Mouse (Mus musculus): ENCODE measurements at regions not wholly inside any gene's neighbourhood (a gene's known extent, or its start where the extent isn't known, plus 50 kb on each side); places are given as distances from the start of the nearest gene placed in this dataset.

DNA sequence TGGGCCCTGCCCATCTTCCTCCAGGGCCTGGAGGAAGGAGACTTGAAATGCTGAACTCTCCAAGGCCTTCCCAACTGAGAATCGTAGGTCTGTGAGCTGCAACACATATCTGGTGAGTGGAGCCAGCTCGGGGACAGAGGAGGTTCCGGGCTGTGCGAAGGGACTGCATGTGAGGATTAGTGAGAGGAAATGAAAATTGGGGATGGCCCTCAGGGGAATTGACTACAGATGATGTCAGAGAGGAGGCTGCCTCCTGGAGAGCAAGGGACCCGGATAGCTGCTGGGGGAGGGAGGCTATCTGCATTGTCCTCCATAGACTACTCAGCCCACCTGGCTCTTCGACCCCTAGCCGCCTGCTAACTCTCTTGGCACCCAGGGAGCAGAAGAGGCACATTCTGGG is 65.2 kb downstream of the Efnb1 start:
- Histone ChIP-seq H3K9me3 (ENCODE audit: control insufficient read depth, low read length) (no peaks in the 10 kb centered on the region), H3K4me1 (replicated peaks; ENCODE audit: control insufficient read depth in 2 of 2, insufficient read depth in 2 of 2, low read length in 1 of 2) (no peaks in the 10 kb centered on the region), H3K4me2 (ENCODE audit: low read depth) (no peak overlapping the region), H3K9ac (replicated peaks) (no peak overlapping the region), H3K36me3 (replicated peaks; ENCODE audit: control insufficient read depth, insufficient read depth, low read depth) (no peaks in the 10 kb centered on the region), H3K27ac (no peak overlapping the region), H3K27me3 (ENCODE audit: control insufficient read depth, insufficient read depth, low read length) (no peaks in the 10 kb centered on the region), H3K4me3 (ENCODE audit: insufficient read depth in 1 of 2, low read depth in 2 of 2, low read length in 2 of 2) (no peak overlapping the region)
- WGBS (ENCODE audit: insufficient replicate concordance): 77% methylated on average over 7 of the region's 7 CpGs
- DNase-seq (ENCODE audit: low read depth in 3 of 3, low spot score in 3 of 3) (no peak), ATAC-seq (ENCODE audit: insufficient read depth) (no peak)
- no peak for TF ChIP-seq CTCF (IDR thresholded peaks at IDR 0.05; ENCODE audit: low read depth)
- no peak for TF ChIP-seq EP300 (IDR thresholded peaks at IDR 0.05; ENCODE audit: low read depth)

DNA sequence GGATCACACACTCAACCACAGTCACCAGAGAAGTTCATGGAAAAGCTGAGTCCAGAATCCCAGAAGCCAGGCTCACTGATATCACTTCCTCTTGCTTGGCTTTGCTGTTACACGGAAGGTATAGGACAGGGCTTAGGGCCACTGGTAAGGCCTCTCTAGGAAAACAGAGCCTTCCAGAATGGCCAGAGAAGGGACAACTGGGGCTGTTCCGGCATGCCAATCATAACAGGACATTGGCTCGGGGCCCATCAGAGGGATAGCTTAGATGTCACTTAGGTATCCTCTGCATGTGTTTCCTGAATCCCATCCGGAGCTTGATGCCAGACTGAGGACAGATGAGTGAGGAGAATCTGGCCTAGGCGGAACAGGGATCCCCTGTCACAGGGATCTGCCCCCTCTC is 63.7 kb downstream of the Efnb1 start:
- no peaks in the 10 kb centered on the region for H3K4me1 ChIP-seq (replicated peaks; ENCODE audit: control insufficient read depth in 2 of 2, insufficient read depth in 2 of 2, low read length in 1 of 2)
- H3K4me2 ChIP-seq (ENCODE audit: low read depth): no peak overlapping the region
- no peaks in the 10 kb centered on the region for H3K9me3 ChIP-seq (ENCODE audit: control insufficient read depth, low read length)
- WGBS (ENCODE audit: insufficient replicate concordance): 52% methylated on average over 5 of the region's 5 CpGs
- ATAC-seq (ENCODE audit: insufficient read depth): peak; percentile 37; the same call in 1 of the 2 replicates
- TF ChIP-seq EP300 (IDR thresholded peaks at IDR 0.05; ENCODE audit: low read depth) (no peak), CTCF (IDR thresholded peaks at IDR 0.05; ENCODE audit: low read depth) (no peak)
- H3K9ac ChIP-seq (replicated peaks): no peak overlapping the region
- no peak for DNase-seq (ENCODE audit: low read depth in 3 of 3, low spot score in 3 of 3)
- no peaks in the 10 kb centered on the region for H3K27me3 ChIP-seq (ENCODE audit: control insufficient read depth, insufficient read depth, low read length)
- H3K27ac ChIP-seq: no peak overlapping the region
- H3K36me3 ChIP-seq (replicated peaks; ENCODE audit: control insufficient read depth, insufficient read depth, low read depth): no peaks in the 10 kb centered on the region
- H3K4me3 ChIP-seq (ENCODE audit: insufficient read depth in 1 of 2, low read depth in 2 of 2, low read length in 2 of 2): no peak overlapping the region

DNA sequence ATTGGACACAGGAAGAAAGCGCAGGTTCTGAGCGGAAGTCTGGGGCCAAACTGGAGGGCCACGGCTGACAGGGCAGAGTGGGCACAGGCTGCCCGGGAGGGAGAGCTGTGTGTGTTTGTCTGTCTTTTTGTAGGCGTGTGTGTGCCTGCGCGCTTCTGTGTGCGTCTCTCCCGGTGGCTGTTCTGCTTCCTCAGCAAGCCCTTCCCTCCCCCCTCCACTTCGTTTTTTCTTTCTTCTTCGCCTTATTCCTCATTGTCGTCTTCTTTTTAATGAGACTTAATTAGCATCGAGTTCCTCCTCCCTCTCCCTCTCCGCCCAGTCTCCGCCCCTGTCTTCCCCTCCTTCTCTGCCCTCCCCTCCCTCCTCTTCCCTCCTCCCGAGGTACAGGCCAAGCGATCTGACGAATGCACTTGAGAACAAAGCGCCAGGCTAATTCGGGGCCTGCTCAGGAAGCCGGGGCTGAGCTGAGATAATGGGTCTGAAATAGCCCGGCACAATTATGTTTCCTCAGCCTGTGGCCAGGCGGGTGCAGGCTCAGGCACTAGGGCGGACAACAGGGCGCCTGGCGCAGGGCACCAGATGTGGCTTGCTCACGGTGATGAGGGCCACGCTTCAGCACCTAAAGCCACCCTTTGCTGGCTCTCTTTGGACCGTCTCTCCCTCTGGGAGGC is 63.2 kb downstream of the Efnb1 start:
- Histone ChIP-seq H3K4me2 (ENCODE audit: low read depth) (peak overlapping the region; percentile 52), H3K4me3 (ENCODE audit: insufficient read depth in 1 of 2, low read depth in 2 of 2, low read length in 2 of 2) (peak overlapping the region in 1 of 2 experiments; percentile 42; a peak in 2 of 4 replicates), H3K9me3 (ENCODE audit: control insufficient read depth, low read length) (no peaks in the 10 kb centered on the region), H3K27me3 (ENCODE audit: control insufficient read depth, insufficient read depth, low read length) (no peaks in the 10 kb centered on the region), H3K27ac (no peak overlapping the region), H3K36me3 (replicated peaks; ENCODE audit: control insufficient read depth, insufficient read depth, low read depth) (no peaks in the 10 kb centered on the region), H3K4me1 (replicated peaks; ENCODE audit: control insufficient read depth in 2 of 2, insufficient read depth in 2 of 2, low read length in 1 of 2) (no peaks in the 10 kb centered on the region), H3K9ac (replicated peaks) (no peak overlapping the region)
- TF ChIP-seq CTCF (IDR thresholded peaks at IDR 0.05; ENCODE audit: low read depth): no peak
- no peak for TF ChIP-seq EP300 (IDR thresholded peaks at IDR 0.05; ENCODE audit: low read depth)
- WGBS (ENCODE audit: insufficient replicate concordance): 30% methylated on average over 28 of the region's 29 CpGs
- DNase-seq (ENCODE audit: low read depth in 3 of 3, low spot score in 3 of 3) (peak in 2 of 3 experiments; percentile 7 to 10), ATAC-seq (ENCODE audit: insufficient read depth) (peak; percentile 72; the same call in 1 of the 2 replicates)
